Mouse (Mus musculus) brain, embryonic 14.5 days (tissue): ENCODE data around the gene Gstm3. TPM values are rescaled to one million over a fixed set of nuclear protein-coding genes. Genes with fewer than 3 reads are reported as not detected.
"Not testable (repeated sequence)": the region's sequence is repeated elsewhere in the genome, so short reads cannot be mapped to it uniquely, and the experiment has no call there.

Experiments
- DNase-seq: peaks from one replicate; pipeline ENCODE4 v3.0.0-alpha.2; 2011; ENCODE audit warnings: low read depth
- CTCF ChIP-seq: fragments of 200-500 bp; IDR thresholded peaks from 2 replicates; pipeline ENCODE4 v1.5.1; 2012; ENCODE audit warnings: inconsistent platforms, mild to moderate bottlenecking, moderate library complexity, borderline replicate concordance; ENCODE audit not compliant: insufficient read depth, insufficient read length; ENCODE audit errors: extremely low read depth
- POLR2A ChIP-seq: fragments of 200-500 bp; IDR thresholded peaks from 2 replicates; pipeline ENCODE4 v1.6.1; 2012; ENCODE audit warnings: mild to moderate bottlenecking, inconsistent platforms, borderline replicate concordance; ENCODE audit not compliant: poor library complexity, insufficient read depth, insufficient read length, severe bottlenecking; ENCODE audit errors: extremely low read depth
- polyA plus RNA-seq: library from polyadenylated mRNA; depleted of rRNA; stranded (reverse); fragments of >200 nt; gene quantifications from 2 replicates; pipeline ENCODE4 v1.2.3, GENCODE M21; 2012

Gstm3 gene
- polyA plus RNA-seq, 1 experiment = not detected

DNA sequence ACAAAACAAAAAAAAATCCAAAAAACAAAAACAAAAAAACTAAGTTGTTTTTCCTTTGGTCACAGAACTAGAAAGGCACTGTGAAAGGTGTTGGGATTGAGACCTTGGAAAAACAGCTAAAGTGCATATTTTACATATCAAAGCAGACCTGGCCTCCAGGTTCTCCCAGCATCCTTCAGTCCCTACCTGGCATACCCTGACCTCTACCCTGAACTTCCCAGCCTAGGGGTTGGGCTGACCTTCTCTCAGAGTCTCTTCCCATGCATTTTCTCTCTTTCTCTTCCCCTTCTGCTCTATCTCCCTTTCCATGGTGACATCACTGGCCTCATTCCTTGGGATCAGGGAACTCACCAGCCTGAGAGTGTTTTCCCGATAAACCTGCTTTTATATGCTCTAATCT lies 3.5 kb downstream of the Gstm3 start:
- TF ChIP-seq CTCF (no peak), POLR2A (no peak)
- no peak for DNase-seq

DNA sequence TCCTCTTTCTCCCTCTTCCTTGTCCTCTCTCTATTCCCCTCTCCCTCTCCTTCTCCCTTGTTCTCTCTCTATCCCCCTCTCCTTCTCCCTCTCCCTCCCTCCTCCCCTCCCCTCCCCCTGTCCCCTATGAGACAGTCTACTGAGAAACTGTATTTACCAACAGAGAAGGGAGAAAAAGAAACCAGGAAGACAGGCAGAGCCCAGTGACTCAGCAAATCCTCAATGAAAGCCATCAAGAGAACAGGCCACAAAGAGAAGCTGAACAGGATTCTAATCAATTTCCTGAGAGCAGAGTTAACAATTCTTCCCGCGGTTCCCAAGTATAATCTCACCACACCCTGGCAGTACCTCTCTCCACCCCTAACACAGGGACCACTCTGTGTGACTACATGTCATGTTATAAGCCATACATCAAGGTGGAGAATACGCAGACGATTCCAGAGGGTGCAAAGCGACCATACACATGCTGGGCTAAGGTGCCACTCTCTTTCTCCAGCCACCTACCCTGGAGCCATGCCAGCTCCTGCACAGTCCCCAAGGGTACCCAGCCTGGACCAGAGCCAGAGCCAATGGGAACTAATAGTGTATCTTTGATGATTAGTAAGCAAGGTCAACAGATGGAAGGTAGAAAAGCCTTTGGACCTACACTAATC lies 4.3 kb downstream of the Gstm3 start:
- TF ChIP-seq CTCF (no peak), POLR2A (no peak)
- DNase-seq = peak; percentile 27

GRCm38 (mm10) chr3:107964026-107964425 lies 5.1 kb downstream of the Gstm3 start:
- TF ChIP-seq POLR2A = no peak
- no peak for TF ChIP-seq CTCF
- no peak for DNase-seq

- not testable (repeated sequence) for DNase-seq
Measured at GRCm38 (mm10) chr3:107955260-107955659, 13.8 kb downstream of the Gstm3 start.

- TF ChIP-seq POLR2A (no peak), CTCF (no peak)
- DNase-seq = no peak
Measured at GRCm38 (mm10) chr3:107953906-107954305, 15.2 kb downstream of the Gstm3 start.

GRCm38 (mm10) chr3:107953328-107953755 lies 15.7 kb downstream of the Gstm3 start:
- peak; percentile 89 for DNase-seq
- TF ChIP-seq CTCF (peak; percentile 65), POLR2A (no peak)

DNA sequence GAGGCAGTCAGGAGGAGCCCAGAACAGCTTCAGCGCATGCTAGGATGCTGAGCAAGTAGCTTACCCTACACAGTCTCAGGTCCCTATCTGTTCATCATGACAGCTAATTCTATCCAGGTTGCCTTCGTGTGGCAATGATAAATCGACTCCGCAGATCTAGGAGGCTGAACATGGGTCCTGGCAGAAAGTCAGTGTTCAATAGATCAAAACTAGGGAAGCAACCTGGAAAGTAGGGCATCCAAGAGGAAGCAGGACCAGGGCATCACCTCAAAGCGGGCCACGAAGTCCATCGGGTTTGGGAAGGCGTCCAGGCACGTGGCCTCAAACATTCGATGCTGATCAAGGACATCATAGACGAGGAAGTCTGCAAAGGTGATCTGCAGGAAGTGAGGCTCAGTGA lies 18.6 kb downstream of the Gstm3 start:
- no peak for DNase-seq
- TF ChIP-seq CTCF (no peak), POLR2A (no peak)

- DNase-seq = not testable (repeated sequence)
Measured at GRCm38 (mm10) chr3:107949461-107949860, 19.6 kb downstream of the Gstm3 start.

GRCm38 (mm10) chr3:107945729-107946128 lies 23.4 kb downstream of the Gstm3 start:
- DNase-seq = no peak
- TF ChIP-seq POLR2A (no peak), CTCF (no peak)

DNA sequence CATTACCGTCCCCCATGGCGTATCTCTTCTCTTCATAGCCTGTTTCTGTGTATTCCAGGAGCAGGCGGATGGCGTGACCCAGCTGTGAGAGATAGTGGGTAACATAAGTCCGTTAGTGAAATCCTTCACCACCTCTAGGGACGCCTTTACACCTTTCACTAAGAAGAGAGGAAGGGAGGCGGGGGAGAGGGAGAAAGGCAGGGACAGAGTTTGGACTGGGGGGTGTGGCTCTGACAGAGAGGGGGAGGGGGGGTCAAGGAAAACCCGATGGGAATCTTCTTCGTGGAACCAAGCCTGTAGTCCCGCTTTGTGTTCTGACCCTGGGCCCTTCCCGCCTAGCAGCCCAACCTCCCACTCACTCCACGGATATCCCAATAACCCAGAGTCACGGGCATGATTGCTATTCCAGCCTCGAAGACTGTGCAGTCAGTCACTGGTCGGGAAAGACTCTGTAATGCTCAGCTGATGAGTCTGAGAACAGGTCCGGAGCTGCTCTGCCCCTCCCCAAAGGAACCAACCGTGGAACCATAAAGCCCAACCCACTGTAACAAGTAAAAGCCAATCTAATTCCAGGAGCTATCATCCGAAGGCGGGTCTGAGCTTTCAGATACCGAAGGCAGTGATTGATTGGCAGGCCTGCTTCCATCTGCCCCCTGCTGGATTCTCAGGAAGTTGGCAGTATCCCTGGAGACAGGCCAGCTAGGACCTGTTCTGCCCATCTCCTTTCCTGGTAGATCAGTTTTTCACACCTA lies 25.7 kb downstream of the Gstm3 start, which contains the start of gene Gstm6:
Gstm6 (minus strand) TSS at position 511 of the 752 bp plus-strand sequence.
- no peak for TF ChIP-seq POLR2A
- TF ChIP-seq CTCF = peak; percentile 73
- peak; percentile 93 for DNase-seq

- peak; percentile 37 for DNase-seq
Measured at GRCm38 (mm10) chr3:107941261-107941660, 27.8 kb downstream of the Gstm3 start.

DNA sequence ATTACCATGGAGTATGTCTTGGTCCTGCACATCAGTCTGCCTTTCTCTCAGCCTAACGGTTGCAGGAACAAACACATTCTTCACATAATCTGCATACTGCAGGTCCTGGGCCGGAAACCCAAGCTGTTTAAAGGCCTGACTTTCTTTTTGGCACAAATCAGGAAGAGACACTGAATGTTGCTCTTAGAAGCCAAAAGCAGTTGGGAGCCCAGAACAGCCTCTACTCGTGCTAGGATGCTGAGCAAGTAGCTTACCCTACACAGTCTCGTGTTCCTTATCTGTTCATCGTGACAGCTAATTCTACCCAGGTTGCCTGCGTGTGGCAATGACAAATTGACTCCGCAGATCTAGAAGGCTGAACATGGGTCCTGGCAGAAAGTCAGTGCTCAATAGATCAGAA lies 28.6 kb downstream of the Gstm3 start:
- no peak for DNase-seq
- no peak for TF ChIP-seq POLR2A
- no peak for TF ChIP-seq CTCF

More at GRCm38 (mm10) chr3:107941261-107941660, 27.8 kb downstream of the Gstm3 start:
- no peak for TF ChIP-seq POLR2A
- TF ChIP-seq CTCF = no peak
